Mouse (Mus musculus): ENCODE measurements at regions not wholly inside any gene's neighbourhood (a gene's known extent, or its start where the extent isn't known, plus 50 kb on each side); places are given as distances from the start of the nearest gene placed in this dataset.

- no peak overlapping the region for H3K4me3 ChIP-seq (ENCODE audit: low read depth, low read length)
- no peak overlapping the region for H3K27ac ChIP-seq (ENCODE audit: low read depth)
- H3K4me1 ChIP-seq (ENCODE audit: insufficient read depth) = no peaks in the 10 kb centered on the region
- no peak overlapping the region for H3K4me2 ChIP-seq
- H3K27me3 ChIP-seq (ENCODE audit: insufficient read depth, low read length) = no peaks in the 10 kb centered on the region
- ATAC-seq (ENCODE audit: insufficient read depth) (no peak), DNase-seq (no peak)
- WGBS = 82% methylated on average over 8 of the region's 8 CpGs
- no peaks in the 10 kb centered on the region for H3K36me3 ChIP-seq (ENCODE audit: insufficient read depth)
- no peak for TF ChIP-seq CTCF (IDR thresholded peaks at IDR 0.05; ENCODE audit: low read depth)
- no peak overlapping the region for H3K9ac ChIP-seq
- H3K9me3 ChIP-seq (ENCODE audit: low read depth, low read length) = no peaks in the 10 kb centered on the region
These were observed 76.2 kb downstream of the Rasd2 start for GRCm38 (mm10) chr8:75289933-75290332.

Measured in lung, embryonic 14.5 days (tissue).